Mouse (Mus musculus) liver, embryonic 14.5 days (tissue): ENCODE results near the gene Evi5.

Experiments used
- CTCF ChIP-seq: IDR thresholded peaks from 2 replicates; pipeline ENCODE4 v1.5.1; 2016; ENCODE audit warnings: antibody characterized with exemption, low read depth, control low read depth
- EP300 ChIP-seq: IDR thresholded peaks from 2 replicates; pipeline ENCODE4 v1.6.1; 2016; ENCODE audit warnings: antibody characterized with exemption, low read depth

- no peak for TF ChIP-seq CTCF
- 0 out of 2 replicates have a peak, but pooled peaks have one; percentile 12 for TF ChIP-seq EP300
Measured at GRCm38 (mm10) chr5:107749229-107749916, 125.5 kb downstream of the Evi5 start.
